Mouse (Mus musculus) testis, adult 2 months (tissue): ENCODE results near the gene Nhlh1. TPM values are rescaled to one million over a fixed set of nuclear protein-coding genes. Genes with fewer than 3 reads are reported as not detected.

Experiments used
- H3K27ac ChIP-seq: fragments of 200-500 bp; 2 replicates; pipeline ENCODE4 v1.5.1; 2012; ENCODE audit warnings: low read depth, low read length; ENCODE audit not compliant: control insufficient read depth, insufficient read depth
- H3K27me3 ChIP-seq: fragments of 200-500 bp; 2 replicates; pipeline ENCODE4 v1.6.1; 2012; ENCODE audit warnings: mild to moderate bottlenecking, low read length, moderate library complexity; ENCODE audit not compliant: control insufficient read depth, insufficient read depth
- H3K36me3 ChIP-seq: fragments of 200-500 bp; 2 replicates; pipeline ENCODE4 v1.6.1; 2012; ENCODE audit warnings: mild to moderate bottlenecking, low read length; ENCODE audit not compliant: control insufficient read depth, insufficient read depth
- H3K4me1 ChIP-seq: fragments of 200-500 bp; 2 replicates; pipeline ENCODE4 v1.6.1; 2012; ENCODE audit warnings: low read length; ENCODE audit not compliant: control insufficient read depth, insufficient read depth
- H3K4me3 ChIP-seq: fragments of 200-500 bp; 2 replicates; pipeline ENCODE4 v1.5.1; 2012; ENCODE audit warnings: low read depth, mild to moderate bottlenecking, low read length, moderate library complexity, mixed read lengths; ENCODE audit not compliant: control insufficient read depth
- CTCF ChIP-seq: fragments of 200-500 bp; IDR thresholded peaks from 2 replicates; pipeline ENCODE4 v1.5.1; 2012; ENCODE audit warnings: low read depth, mild to moderate bottlenecking, inconsistent platforms, low read length, moderate library complexity; ENCODE audit not compliant: control insufficient read depth, insufficient read depth, insufficient replicate concordance
- POLR2A ChIP-seq: fragments of 200-500 bp; IDR thresholded peaks from 2 replicates; pipeline ENCODE4 v1.6.1; 2012; ENCODE audit warnings: low read depth, mild to moderate bottlenecking, inconsistent platforms, low read length, moderate library complexity; ENCODE audit not compliant: control insufficient read depth
- polyA plus RNA-seq: library from polyadenylated mRNA; depleted of rRNA; stranded (reverse); fragments of >200 nt; gene quantifications from 2 replicates; pipeline ENCODE4 v1.2.3, GENCODE M21; 2012

The Nhlh1 gene
- polyA plus RNA-seq, 1 experiment = 0.33 TPM

GRCm38 (mm10) chr1:172018336-172019311 lies 38.7 kb downstream of the Nhlh1 start:
- H3K4me3 ChIP-seq = no peak overlapping the region
- H3K27ac ChIP-seq = no peak overlapping the region
- H3K4me1 ChIP-seq = peaks cover 9% of the 10 kb centered on the region
- H3K27me3 ChIP-seq = no peaks in the 10 kb centered on the region
- TF ChIP-seq POLR2A (no peak), CTCF (no peak)
- H3K36me3 ChIP-seq = no peaks in the 10 kb centered on the region

GRCm38 (mm10) chr1:172017517-172018070 lies 39.8 kb downstream of the Nhlh1 start:
- Histone ChIP-seq H3K27ac (no peak overlapping the region), H3K4me3 (peak overlapping the region; percentile 25)

GRCm38 (mm10) chr1:172016660-172017516 lies 40.5 kb downstream of the Nhlh1 start:
- TF ChIP-seq POLR2A (no peak), CTCF (no peak)
- no peak overlapping the region for H3K27ac ChIP-seq
- no peaks in the 10 kb centered on the region for H3K36me3 ChIP-seq
- peak overlapping the region; percentile 25; the same call in 1 of the 2 replicates for H3K4me3 ChIP-seq
- no peaks in the 10 kb centered on the region for H3K27me3 ChIP-seq
- H3K4me1 ChIP-seq = peaks cover 17% of the 10 kb centered on the region

More at GRCm38 (mm10) chr1:172017517-172018070, 39.8 kb downstream of the Nhlh1 start:
- Histone ChIP-seq H3K36me3 (no peaks in the 10 kb centered on the region), H3K27me3 (no peaks in the 10 kb centered on the region), H3K4me1 (peaks cover 14% of the 10 kb centered on the region)
- TF ChIP-seq POLR2A (no peak), CTCF (no peak)

GRCm38 (mm10) chr1:172016031-172016430 lies 41.3 kb downstream of the Nhlh1 start:
- TF ChIP-seq POLR2A (no peak), CTCF (no peak)
- peaks cover 17% of the 10 kb centered on the region for H3K4me1 ChIP-seq
- no peaks in the 10 kb centered on the region for H3K36me3 ChIP-seq
- no peak overlapping the region for H3K27ac ChIP-seq
- H3K4me3 ChIP-seq = no peak overlapping the region
- H3K27me3 ChIP-seq = no peaks in the 10 kb centered on the region

- TF ChIP-seq POLR2A (no peak), CTCF (no peak)
- Histone ChIP-seq H3K36me3 (no peaks in the 10 kb centered on the region), H3K27me3 (no peaks in the 10 kb centered on the region), H3K4me3 (no peak overlapping the region), H3K27ac (no peak overlapping the region), H3K4me1 (peaks cover 17% of the 10 kb centered on the region)
Observed at GRCm38 (mm10) chr1:172015312-172015939, 41.9 kb downstream of the Nhlh1 start.

GRCm38 (mm10) chr1:172014771-172015170 lies 42.6 kb downstream of the Nhlh1 start:
- no peaks in the 10 kb centered on the region for H3K36me3 ChIP-seq
- H3K27ac ChIP-seq = no peak overlapping the region
- no peak overlapping the region for H3K4me3 ChIP-seq
- no peaks in the 10 kb centered on the region for H3K27me3 ChIP-seq
- H3K4me1 ChIP-seq = peaks cover 18% of the 10 kb centered on the region
- TF ChIP-seq CTCF (no peak), POLR2A (no peak)
